Mouse (Mus musculus): ENCODE data around the gene March5. TPM values are rescaled to one million over a fixed set of nuclear protein-coding genes. Genes with fewer than 3 reads are reported as not detected.

March5 gene
- polyA plus RNA-seq, 1 experiment from 2014 or later, result 76.9 TPM

GRCm38 (mm10) chr19:37238651-37239050 lies 31.3 kb downstream of the March5 start:
- no peaks in the 10 kb centered on the region for H3K36me3 ChIP-seq
- WGBS, result 9% methylated on average over 7 of the region's 7 CpGs
- no peak for ATAC-seq (ENCODE audit: extremely low read depth, insufficient number of reproducible peaks, low FRiP score, low TSS enrichment)
- H3K4me2 ChIP-seq, result peak overlapping the region; percentile 52
- peaks cover 44% of the 10 kb centered on the region for H3K27me3 ChIP-seq (replicated peaks)
- no peak overlapping the region for H3K9ac ChIP-seq
- H3K4me1 ChIP-seq, result peaks cover 17% of the 10 kb centered on the region
- H3K9me3 ChIP-seq, result no peaks in the 10 kb centered on the region
- no peak overlapping the region for H3K27ac ChIP-seq (replicated peaks)
- H3K4me3 ChIP-seq, result no peak overlapping the region

GRCm38 (mm10) chr19:37239096-37239495 lies 31.8 kb downstream of the March5 start:
- H3K27ac ChIP-seq (replicated peaks), result no peak overlapping the region
- 21% methylated on average over 4 of the region's 4 CpGs for WGBS
- H3K27me3 ChIP-seq (replicated peaks), result peaks cover 39% of the 10 kb centered on the region
- no peaks in the 10 kb centered on the region for H3K9me3 ChIP-seq
- peak overlapping the region; percentile 52 for H3K4me2 ChIP-seq
- no peak for ATAC-seq (ENCODE audit: extremely low read depth, insufficient number of reproducible peaks, low FRiP score, low TSS enrichment)
- H3K4me1 ChIP-seq, result peaks cover 13% of the 10 kb centered on the region
- no peak overlapping the region for H3K4me3 ChIP-seq
- no peak overlapping the region for H3K9ac ChIP-seq
- no peaks in the 10 kb centered on the region for H3K36me3 ChIP-seq

- H3K27ac ChIP-seq (replicated peaks), result no peak overlapping the region
- H3K4me3 ChIP-seq, result no peak overlapping the region
- H3K27me3 ChIP-seq (replicated peaks), result peaks cover 20% of the 10 kb centered on the region
- peaks cover 10% of the 10 kb centered on the region for H3K4me1 ChIP-seq
- ATAC-seq (ENCODE audit: extremely low read depth, insufficient number of reproducible peaks, low FRiP score, low TSS enrichment), result no peak
- H3K36me3 ChIP-seq, result no peaks in the 10 kb centered on the region
- no peak overlapping the region for H3K9ac ChIP-seq
- H3K4me2 ChIP-seq, result no peak overlapping the region
- H3K9me3 ChIP-seq, result no peaks in the 10 kb centered on the region
- WGBS, result 66% methylated on average over 5 of the region's 5 CpGs
Observed at GRCm38 (mm10) chr19:37241201-37241600, 33.9 kb downstream of the March5 start.

- ATAC-seq (ENCODE audit: extremely low read depth, insufficient number of reproducible peaks, low FRiP score, low TSS enrichment), result no peak
Observed at GRCm38 (mm10) chr19:37242707-37243106, 35.4 kb downstream of the March5 start.

GRCm38 (mm10) chr19:37246859-37247258 lies 39.5 kb downstream of the March5 start:
- no peak for ATAC-seq (ENCODE audit: extremely low read depth, insufficient number of reproducible peaks, low FRiP score, low TSS enrichment)
- H3K27me3 ChIP-seq (replicated peaks), result no peaks in the 10 kb centered on the region
- H3K4me2 ChIP-seq, result no peak overlapping the region
- no peak overlapping the region for H3K4me3 ChIP-seq
- no peaks in the 10 kb centered on the region for H3K9me3 ChIP-seq
- H3K4me1 ChIP-seq, result no peaks in the 10 kb centered on the region
- H3K36me3 ChIP-seq, result no peaks in the 10 kb centered on the region
- 34% methylated on average over 3 of the region's 3 CpGs for WGBS
- H3K9ac ChIP-seq, result no peak overlapping the region
- no peak overlapping the region for H3K27ac ChIP-seq (replicated peaks)

More at GRCm38 (mm10) chr19:37242707-37243106, 35.4 kb downstream of the March5 start:
- no peak overlapping the region for H3K4me2 ChIP-seq
- H3K27ac ChIP-seq (replicated peaks), result no peak overlapping the region
- H3K9me3 ChIP-seq, result no peaks in the 10 kb centered on the region
- peaks cover 4% of the 10 kb centered on the region for H3K27me3 ChIP-seq (replicated peaks)
- H3K4me1 ChIP-seq, result peaks cover 9% of the 10 kb centered on the region
- WGBS, result 50% methylated on average over 2 of the region's 2 CpGs
- no peak overlapping the region for H3K4me3 ChIP-seq
- H3K36me3 ChIP-seq, result no peaks in the 10 kb centered on the region
- no peak overlapping the region for H3K9ac ChIP-seq

- no peak for ATAC-seq (ENCODE audit: extremely low read depth, insufficient number of reproducible peaks, low FRiP score, low TSS enrichment)
- Histone ChIP-seq H3K27me3 (replicated peaks) (no peaks in the 10 kb centered on the region), H3K9me3 (no peaks in the 10 kb centered on the region), H3K4me3 (no peak overlapping the region), H3K4me1 (no peaks in the 10 kb centered on the region), H3K27ac (replicated peaks) (no peak overlapping the region), H3K9ac (no peak overlapping the region), H3K36me3 (no peaks in the 10 kb centered on the region), H3K4me2 (no peak overlapping the region)
- 71% methylated on average over 3 of the region's 3 CpGs for WGBS
Observed at GRCm38 (mm10) chr19:37248199-37248598, 40.9 kb downstream of the March5 start.

- Histone ChIP-seq H3K27ac (replicated peaks) (no peak overlapping the region), H3K27me3 (replicated peaks) (no peaks in the 10 kb centered on the region), H3K9me3 (no peaks in the 10 kb centered on the region), H3K36me3 (no peaks in the 10 kb centered on the region), H3K4me1 (no peaks in the 10 kb centered on the region), H3K4me3 (no peak overlapping the region), H3K4me2 (no peak overlapping the region), H3K9ac (no peak overlapping the region)
- WGBS, result 52% methylated on average over 6 of the region's 6 CpGs
- no peak for ATAC-seq (ENCODE audit: extremely low read depth, insufficient number of reproducible peaks, low FRiP score, low TSS enrichment)
Observed at GRCm38 (mm10) chr19:37252104-37252503, 44.8 kb downstream of the March5 start.

- Histone ChIP-seq H3K9ac (no peak overlapping the region), H3K4me3 (no peak overlapping the region), H3K9me3 (no peaks in the 10 kb centered on the region), H3K27me3 (replicated peaks) (no peaks in the 10 kb centered on the region), H3K36me3 (no peaks in the 10 kb centered on the region), H3K4me1 (no peaks in the 10 kb centered on the region), H3K27ac (replicated peaks) (no peak overlapping the region), H3K4me2 (no peak overlapping the region)
- no peak for ATAC-seq (ENCODE audit: extremely low read depth, insufficient number of reproducible peaks, low FRiP score, low TSS enrichment)
- WGBS, result 79% methylated on average over 9 of the region's 9 CpGs
Observed at GRCm38 (mm10) chr19:37255321-37255720, 48.0 kb downstream of the March5 start.

GRCm38 (mm10) chr19:37262389-37262788 lies 55.0 kb downstream of the March5 start:
- no peaks in the 10 kb centered on the region for H3K9me3 ChIP-seq
- H3K4me2 ChIP-seq, result no peak overlapping the region
- WGBS, result 65% methylated on average over 4 of the region's 4 CpGs
- H3K4me1 ChIP-seq, result peaks cover 24% of the 10 kb centered on the region
- no peak overlapping the region for H3K27ac ChIP-seq (replicated peaks)
- no peaks in the 10 kb centered on the region for H3K27me3 ChIP-seq (replicated peaks)
- no peak overlapping the region for H3K4me3 ChIP-seq
- no peaks in the 10 kb centered on the region for H3K36me3 ChIP-seq
- no peak for ATAC-seq (ENCODE audit: extremely low read depth, insufficient number of reproducible peaks, low FRiP score, low TSS enrichment)
- H3K9ac ChIP-seq, result no peak overlapping the region

- 67% methylated on average over 8 of the region's 8 CpGs for WGBS
- peaks cover 24% of the 10 kb centered on the region for H3K4me1 ChIP-seq
- no peaks in the 10 kb centered on the region for H3K9me3 ChIP-seq
- no peak overlapping the region for H3K9ac ChIP-seq
- no peak overlapping the region for H3K27ac ChIP-seq (replicated peaks)
- no peak overlapping the region for H3K4me3 ChIP-seq
- ATAC-seq (ENCODE audit: extremely low read depth, insufficient number of reproducible peaks, low FRiP score, low TSS enrichment), result no peak
- no peak overlapping the region for H3K4me2 ChIP-seq
- H3K27me3 ChIP-seq (replicated peaks), result no peaks in the 10 kb centered on the region
- peaks cover 8% of the 10 kb centered on the region for H3K36me3 ChIP-seq
Observed at GRCm38 (mm10) chr19:37263566-37263942, 56.2 kb downstream of the March5 start.

- 55% methylated on average over 23 of the region's 23 CpGs for WGBS
- Histone ChIP-seq H3K4me2 (peak overlapping the region; percentile 37), H3K9me3 (no peaks in the 10 kb centered on the region), H3K9ac (0 out of 2 replicates have a peak overlapping the region, but pooled peaks have one; percentile 7), H3K36me3 (peaks cover 14% of the 10 kb centered on the region), H3K4me3 (0 out of 2 replicates have a peak overlapping the region, but pooled peaks have one; percentile 8), H3K27ac (replicated peaks) (0 out of 2 replicates have a peak overlapping the region, but pooled peaks have one; percentile 24), H3K4me1 (peaks cover 24% of the 10 kb centered on the region), H3K27me3 (replicated peaks) (no peaks in the 10 kb centered on the region)
- no peak for ATAC-seq (ENCODE audit: extremely low read depth, insufficient number of reproducible peaks, low FRiP score, low TSS enrichment)
Observed at GRCm38 (mm10) chr19:37263943-37264897, 56.9 kb downstream of the March5 start.

All from heart, embryonic 13.5 days (tissue).